Mouse (Mus musculus) ES-E14 (cell line): Measurements from ENCODE around the gene Lsm12. TPM values are rescaled to one million over a fixed set of nuclear protein-coding genes. Genes with fewer than 3 reads are reported as not detected.
"Not testable (repeated sequence)": the region's sequence is repeated elsewhere in the genome, so short reads cannot be mapped to it uniquely, and the experiment has no call there.

Experiments used
- DNase-seq: peaks from one replicate; pipeline ENCODE4 v3.0.0-alpha.2; 2013; ENCODE audit warnings: low read depth, low spot score
- H3K27ac ChIP-seq: 2 replicates; pipeline ENCODE4 v1.5.1; 2012; ENCODE audit warnings: low read depth, mild to moderate bottlenecking, low read length, moderate library complexity, mixed read lengths; ENCODE audit not compliant: poor library complexity, insufficient read depth, severe bottlenecking
- H3K36me3 ChIP-seq: 2 replicates; pipeline ENCODE4 v1.6.1; 2012; ENCODE audit warnings: mild to moderate bottlenecking, low read length, moderate library complexity, mixed read lengths; ENCODE audit not compliant: control insufficient read depth, poor library complexity, insufficient read depth, severe bottlenecking
- H3K4me1 ChIP-seq, 2 experiments: fragments of 150-350 bp in 1 of 2; sonication (generic) in 1 of 2; 2 replicates each; pipeline ENCODE4 v1.6.1; 2012; ENCODE audit warnings: low read length in 2 of 2, mild to moderate bottlenecking in 1 of 2, mixed read lengths in 1 of 2; ENCODE audit not compliant: control insufficient read depth in 2 of 2, insufficient read depth in 2 of 2, poor library complexity in 1 of 2
- H3K4me3 ChIP-seq, 2 experiments: fragments of 150-350 bp in 1 of 2; sonication (generic) in 1 of 2; 2 replicates each; pipeline ENCODE4 v1.5.1; 2012; ENCODE audit warnings: low read length in 2 of 2, low read depth in 1 of 2, mild to moderate bottlenecking in 1 of 2, mixed read lengths in 1 of 2; ENCODE audit not compliant: insufficient read depth in 1 of 2, poor library complexity in 1 of 2, severe bottlenecking in 1 of 2
- H3K9ac ChIP-seq: 2 replicates; pipeline ENCODE4 v1.6.1; 2012; ENCODE audit warnings: low read depth, mild to moderate bottlenecking, low read length, mixed read lengths; ENCODE audit not compliant: poor library complexity, insufficient read depth, severe bottlenecking
- H3K9me3 ChIP-seq: fragments of 150-350 bp; sonication (generic); 2 replicates; pipeline ENCODE4 v1.6.1; 2012; ENCODE audit warnings: low read depth, mild to moderate bottlenecking, low read length; ENCODE audit not compliant: control insufficient read depth, insufficient read depth
- CHD2 ChIP-seq: IDR thresholded peaks from 2 replicates; pipeline ENCODE4 v1.6.1; 2014; ENCODE audit warnings: mild to moderate bottlenecking, low read depth, low read length, inconsistent platforms
- HCFC1 ChIP-seq: IDR thresholded peaks from 2 replicates; pipeline ENCODE4 v1.6.1; 2012; ENCODE audit warnings: low read length, inconsistent platforms, borderline replicate concordance; ENCODE audit not compliant: insufficient read depth
- MAFK ChIP-seq: IDR thresholded peaks from 2 replicates; pipeline ENCODE4 v1.6.1; 2014; ENCODE audit warnings: mild to moderate bottlenecking, low read depth, low read length, inconsistent platforms; ENCODE audit not compliant: insufficient read depth
- ZC3H11A ChIP-seq: IDR thresholded peaks from 2 replicates; pipeline ENCODE4 v1.6.1; 2012; ENCODE audit warnings: low read depth, mild to moderate bottlenecking, inconsistent platforms, low read length, borderline replicate concordance
- ZNF384 ChIP-seq: IDR thresholded peaks from 2 replicates; pipeline ENCODE4 v1.6.1; 2012; ENCODE audit warnings: low read depth, low read length, inconsistent platforms
- in situ Hi-C, 2 experiments: fragments of 600-800 bp; cut with MboI; formaldehyde crosslinking; loops; one replicate each; pipeline ENCODE4 v1.15.1; 2025; ENCODE audit warnings: low sequenced_read_pairs in 2 of 2, inconsistent platforms in 1 of 2; ENCODE audit not compliant: unreplicated experiment in 2 of 2
- total RNA-seq: library from RNA; depleted of rRNA; stranded (reverse); fragments of 300-350 nt; gene quantifications from 2 replicates; pipeline ENCODE4 v1.2.3, GENCODE M21; 2012

Gene Lsm12
- total RNA-seq, 1 experiment = 49.1 TPM

GRCm38 (mm10) chr11:102168689-102169088, 16.4 kb downstream of the Lsm12 start:
- H3K4me3 ChIP-seq = no peak overlapping the region
- no peak overlapping the region for H3K9ac ChIP-seq
- no peak for TF ChIP-seq MAFK
- TF ChIP-seq CHD2 = no peak
- no peak for TF ChIP-seq ZNF384
- TF ChIP-seq ZC3H11A = no peak
- TF ChIP-seq HCFC1 = no peak
- H3K9me3 ChIP-seq = no peaks in the 10 kb centered on the region
- H3K36me3 ChIP-seq = peaks cover 25% of the 10 kb centered on the region
- in situ Hi-C loops = no loop called here
- DNase-seq = no peak
- no peak overlapping the region for H3K27ac ChIP-seq
- no peaks in the 10 kb centered on the region for H3K4me1 ChIP-seq

GRCm38 (mm10) chr11:102167539-102167938, 17.6 kb downstream of the Lsm12 start:
- H3K4me1 ChIP-seq = no peaks in the 10 kb centered on the region
- H3K9ac ChIP-seq = no peak overlapping the region
- no peak for TF ChIP-seq MAFK
- no peak for TF ChIP-seq ZC3H11A
- TF ChIP-seq ZNF384 = no peak
- TF ChIP-seq HCFC1 = no peak
- TF ChIP-seq CHD2 = no peak
- DNase-seq = no peak
- H3K9me3 ChIP-seq = no peaks in the 10 kb centered on the region
- H3K27ac ChIP-seq = no peak overlapping the region
- no peak overlapping the region for H3K4me3 ChIP-seq
- in situ Hi-C loops = no loop called here
- peaks cover 32% of the 10 kb centered on the region for H3K36me3 ChIP-seq

GRCm38 (mm10) chr11:102165971-102166722, 18.9 kb downstream of the Lsm12 start:
- DNase-seq = no peak
- H3K9me3 ChIP-seq = no peaks in the 10 kb centered on the region
- TF ChIP-seq MAFK (no peak), ZNF384 (no peak), ZC3H11A (no peak), CHD2 (no peak)
- H3K4me3 ChIP-seq = no peak overlapping the region
- peaks cover 34% of the 10 kb centered on the region for H3K36me3 ChIP-seq
- H3K27ac ChIP-seq = no peak overlapping the region
- no peak overlapping the region for H3K9ac ChIP-seq
- in situ Hi-C loops = no loop called here
- H3K4me1 ChIP-seq = no peaks in the 10 kb centered on the region

- Histone ChIP-seq H3K36me3 (peaks cover 19% of the 10 kb centered on the region), H3K9me3 (no peaks in the 10 kb centered on the region), H3K4me3 (no peak overlapping the region), H3K27ac (no peak overlapping the region), H3K9ac (no peak overlapping the region), H3K4me1 (no peaks in the 10 kb centered on the region; a peak in 1 of 4 replicates)
- no peak for DNase-seq
- in situ Hi-C loops = no loop called here
- TF ChIP-seq MAFK (no peak), HCFC1 (no peak), ZC3H11A (no peak), CHD2 (no peak), ZNF384 (no peak)
Measured at GRCm38 (mm10) chr11:102159781-102160180, 25.3 kb downstream of the Lsm12 start.

GRCm38 (mm10) chr11:102158024-102158423, 27.1 kb downstream of the Lsm12 start:
- H3K9ac ChIP-seq, H3K4me1 ChIP-seq, H3K9me3 ChIP-seq, in situ Hi-C loops, H3K4me3 ChIP-seq, H3K27ac ChIP-seq, DNase-seq: not testable (repeated sequence)
- H3K36me3 ChIP-seq = peaks cover 14% of the 10 kb centered on the region
